Mouse (Mus musculus) heart, adult 2 months (tissue): ENCODE data around the gene Tiam2. TPM values are rescaled to one million over a fixed set of nuclear protein-coding genes. Genes with fewer than 3 reads are reported as not detected.
"Not testable (repeated sequence)": the region's sequence is repeated elsewhere in the genome, so short reads cannot be mapped to it uniquely, and the experiment has no call there.

Source experiments
- DNase-seq, 2 experiments: peaks; one replicate each; pipeline ENCODE4 v3.0.0; 2021
- H3K27ac ChIP-seq: fragments of 200-600 bp; 2 replicates; pipeline ENCODE4 v1.8.1; 2022
- H3K27me3 ChIP-seq: fragments of 200-500 bp; 2 replicates; pipeline ENCODE4 v1.6.1; 2012; ENCODE audit warnings: mild to moderate bottlenecking, low read length, inconsistent platforms, mixed read lengths; ENCODE audit not compliant: control insufficient read depth, insufficient read depth
- H3K36me3 ChIP-seq: fragments of 200-500 bp; 2 replicates; pipeline ENCODE4 v1.6.1; 2012; ENCODE audit warnings: low read length, inconsistent platforms; ENCODE audit not compliant: control insufficient read depth, insufficient read depth
- H3K4me1 ChIP-seq: fragments of 200-500 bp; 2 replicates; pipeline ENCODE4 v1.6.1; 2011; ENCODE audit warnings: low read length; ENCODE audit not compliant: control insufficient read depth, insufficient read depth
- H3K4me3 ChIP-seq: fragments of 200-600 bp; 2 replicates; pipeline ENCODE4 v1.8.1; 2022
- H3K79me2 ChIP-seq: fragments of 200-500 bp; replicated peaks from 2 replicates; pipeline ENCODE4 v1.6.1; 2012; ENCODE audit warnings: mild to moderate bottlenecking, inconsistent platforms, low read length, moderate library complexity, mixed read lengths; ENCODE audit not compliant: control insufficient read depth, insufficient read depth
- H3K9ac ChIP-seq: fragments of 200-500 bp; 2 replicates; pipeline ENCODE4 v1.6.1; 2012; ENCODE audit warnings: low read depth, mild to moderate bottlenecking, control low read depth, inconsistent platforms, low read length, mixed read lengths
- CTCF ChIP-seq: fragments of 200-600 bp; IDR thresholded peaks from 2 replicates; pipeline ENCODE4 v1.8.1; 2022; ENCODE audit warnings: antibody characterized with exemption, mild to moderate bottlenecking, moderate library complexity
- EP300 ChIP-seq: fragments of 200-500 bp; IDR thresholded peaks from 2 replicates; pipeline ENCODE4 v1.6.1; 2011; ENCODE audit warnings: low read depth, low read length, control low read depth; ENCODE audit not compliant: insufficient read depth
- POLR2A ChIP-seq: fragments of 200-500 bp; IDR thresholded peaks from 2 replicates; pipeline ENCODE4 v1.6.1; 2011; ENCODE audit warnings: mild to moderate bottlenecking, low read depth, low read length, control low read depth; ENCODE audit not compliant: insufficient read depth
- WGBS: fragments of 180-500 bp; shearing (Covaris S2); methylation state at CpG from one replicate; pipeline ENCODE4 v1.1.7; 2018; 5-methylcytosine and 5-hydroxymethylcytosine counted together
- intact Hi-C: fragments of 180-260 bp; cut with DNase I; formaldehyde crosslinking; loops from one replicate; pipeline ENCODE4 v1.15.1; 2025
- polyA plus RNA-seq: library from polyadenylated mRNA; depleted of rRNA; stranded (reverse); fragments of >200 nt; gene quantifications from 2 replicates; pipeline ENCODE4 v1.2.3, GENCODE M21; 2012
- total RNA-seq, 2 experiments: library from RNA; stranded (reverse); gene quantifications; 2 replicates each; pipeline ENCODE4 v1.2.3; 2021

Tiam2 gene
- total and polyA plus RNA-seq, 3 experiments, result 1.1 to 2.7 (median 2.3) TPM

DNA sequence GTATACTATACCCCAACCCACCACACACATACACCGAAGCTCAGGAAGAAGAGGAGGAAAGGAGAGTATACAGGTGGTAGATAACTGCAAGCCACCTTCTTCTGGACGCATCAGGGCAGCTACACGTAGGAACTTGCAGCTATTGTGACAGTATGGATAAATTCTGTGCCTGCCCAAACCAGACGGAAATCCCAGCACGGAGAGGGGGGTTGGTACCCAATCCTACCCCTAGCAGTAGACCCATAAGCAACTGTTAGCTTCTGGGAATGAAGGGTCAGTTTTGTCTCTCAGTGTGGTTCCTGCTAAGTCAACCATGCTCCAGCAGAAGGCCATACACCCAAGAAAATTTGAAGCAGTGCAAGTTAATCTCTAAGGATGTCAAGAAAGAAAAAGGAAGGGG is 23.0 kb downstream of the Tiam2 start:
- no peaks in the 10 kb centered on the region for H3K79me2 ChIP-seq
- 85% methylated on average over 5 of the region's 5 CpGs for WGBS
- H3K4me1 ChIP-seq, result no peaks in the 10 kb centered on the region
- intact Hi-C loops, result loop anchor here (5.0 kb wide), 1 partner anchor 62 kb away; no protein-coding TSS in a partner anchor
- TF ChIP-seq CTCF, result no peak
- TF ChIP-seq EP300, result no peak
- no peak for TF ChIP-seq POLR2A
- H3K4me3 ChIP-seq, result no peak overlapping the region
- H3K36me3 ChIP-seq, result no peaks in the 10 kb centered on the region
- no peak overlapping the region for H3K27ac ChIP-seq
- no peaks in the 10 kb centered on the region for H3K27me3 ChIP-seq
- H3K9ac ChIP-seq, result no peak overlapping the region
- DNase-seq, result no peak

DNA sequence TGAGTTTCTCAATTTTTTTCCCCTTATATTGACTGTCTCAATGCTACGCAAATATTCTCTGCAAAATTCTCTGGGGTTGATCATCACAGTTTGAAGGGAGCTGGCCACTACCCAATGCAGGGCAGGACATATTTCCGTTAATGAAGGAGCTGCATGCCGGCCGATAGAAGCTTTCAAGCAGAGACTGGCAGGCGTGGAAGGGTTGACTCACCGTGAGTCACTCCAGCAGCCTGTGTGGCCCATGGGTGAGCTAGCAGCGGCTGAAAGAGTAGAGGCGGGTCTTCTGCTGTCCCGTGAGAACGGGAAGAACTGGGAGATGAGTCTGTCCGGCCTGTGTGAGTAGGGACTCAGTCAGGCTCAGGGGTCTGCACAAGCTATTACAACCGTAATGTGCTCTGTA is 23.6 kb downstream of the Tiam2 start:
- no peaks in the 10 kb centered on the region for H3K27me3 ChIP-seq
- no peaks in the 10 kb centered on the region for H3K79me2 ChIP-seq
- H3K9ac ChIP-seq, result no peak overlapping the region
- no peaks in the 10 kb centered on the region for H3K4me1 ChIP-seq
- H3K4me3 ChIP-seq, result no peak overlapping the region
- peak in 1 of 2 experiments; percentile 26 for DNase-seq
- no peak overlapping the region for H3K27ac ChIP-seq
- WGBS, result 40% methylated on average over 12 of the region's 12 CpGs
- no peaks in the 10 kb centered on the region for H3K36me3 ChIP-seq
- intact Hi-C loops, result loop anchor here (5.0 kb wide), 2 partner anchors 63 to 78 kb away; no protein-coding TSS in a partner anchor
- TF ChIP-seq POLR2A (no peak), CTCF (no peak), EP300 (no peak)

DNA sequence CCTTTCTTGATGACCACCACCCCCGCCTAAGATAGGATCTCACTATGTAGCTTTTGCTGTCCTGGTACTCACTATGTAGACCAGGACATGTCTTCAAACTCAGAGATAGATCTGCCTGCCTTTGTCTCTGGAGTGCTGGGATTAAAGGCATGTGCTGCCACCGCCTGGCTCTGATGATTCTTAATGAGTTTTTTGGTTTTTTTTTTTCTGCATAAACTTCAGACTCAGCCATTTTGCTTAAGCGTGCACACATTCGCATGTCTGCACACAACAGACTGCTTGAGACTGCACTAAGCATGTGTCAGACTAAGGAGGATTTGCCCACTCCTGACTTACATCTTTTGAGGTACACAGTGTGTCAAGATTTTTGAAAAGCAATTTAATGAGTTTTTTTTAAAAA is 24.0 kb downstream of the Tiam2 start:
- Histone ChIP-seq H3K27ac (no peak overlapping the region), H3K4me1 (no peaks in the 10 kb centered on the region), H3K27me3 (no peaks in the 10 kb centered on the region), H3K79me2 (no peaks in the 10 kb centered on the region), H3K4me3 (no peak overlapping the region), H3K36me3 (no peaks in the 10 kb centered on the region), H3K9ac (no peak overlapping the region)
- 76% methylated on average over 4 of the region's 4 CpGs for WGBS
- DNase-seq, result no peak
- TF ChIP-seq EP300 (no peak), CTCF (peak; percentile 32; the same call in 1 of the 2 replicates), POLR2A (no peak)
- intact Hi-C loops, result loop anchor here (5.0 kb wide), 1 partner anchor 78 kb away; no protein-coding TSS in a partner anchor

DNA sequence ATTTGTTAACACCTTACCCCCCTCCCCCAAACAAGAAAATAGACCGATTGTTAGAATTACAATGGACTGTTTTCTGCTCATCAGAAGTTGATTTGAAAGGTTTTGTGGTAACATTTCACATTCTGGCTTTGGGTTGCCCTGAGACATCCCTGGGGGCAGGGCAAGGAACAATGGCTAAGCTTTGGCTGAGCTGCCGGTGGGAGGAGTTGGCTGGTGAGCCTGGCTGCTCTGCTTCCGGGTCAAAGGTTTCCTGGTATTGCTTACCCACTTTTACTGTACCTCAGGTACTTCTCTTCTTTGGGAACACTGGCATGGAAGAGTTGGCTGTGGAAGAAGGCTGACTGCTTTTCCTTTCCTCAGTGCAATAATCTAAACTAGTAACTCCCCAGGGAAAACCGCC is 25.3 kb downstream of the Tiam2 start:
- no peak for TF ChIP-seq CTCF
- no peak for TF ChIP-seq EP300
- TF ChIP-seq POLR2A, result no peak
- Histone ChIP-seq H3K4me1 (no peaks in the 10 kb centered on the region), H3K4me3 (no peak overlapping the region), H3K27me3 (no peaks in the 10 kb centered on the region), H3K36me3 (no peaks in the 10 kb centered on the region), H3K79me2 (no peaks in the 10 kb centered on the region), H3K9ac (no peak overlapping the region), H3K27ac (no peak overlapping the region)
- intact Hi-C loops, result loop anchor here (5.0 kb wide), 1 partner anchor 79 kb away; no protein-coding TSS in a partner anchor
- WGBS, result 49% methylated on average over 4 of the region's 4 CpGs
- DNase-seq, result peak in 1 of 2 experiments; percentile 22

DNA sequence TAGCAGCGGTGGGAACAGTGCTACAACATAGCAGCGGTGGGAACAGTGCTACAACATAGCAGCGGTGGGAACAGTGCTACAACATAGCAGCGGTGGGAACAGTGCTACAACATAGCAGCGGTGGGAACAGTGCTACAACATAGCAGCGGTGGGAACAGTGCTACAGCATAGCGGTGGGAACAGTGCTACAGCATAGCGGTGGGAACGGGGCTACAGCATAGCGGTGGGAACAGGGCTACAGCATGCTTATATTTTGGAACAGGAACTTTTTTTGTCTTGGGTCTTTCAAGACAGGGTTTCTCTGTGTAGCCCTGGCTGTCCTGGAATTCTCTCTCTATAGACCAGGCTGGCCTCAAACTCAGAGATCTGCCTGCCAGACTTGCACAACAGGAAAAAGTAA is 26.8 kb downstream of the Tiam2 start:
- H3K27me3 ChIP-seq, DNase-seq, H3K9ac ChIP-seq, H3K4me3 ChIP-seq, H3K27ac ChIP-seq, H3K4me1 ChIP-seq, H3K36me3 ChIP-seq, H3K79me2 ChIP-seq: not testable (repeated sequence)
- intact Hi-C loops, result loop anchor here (5.0 kb wide), 1 partner anchor 81 kb away; no protein-coding TSS in a partner anchor
- 96% methylated on average over 10 of the region's 10 CpGs for WGBS

DNA sequence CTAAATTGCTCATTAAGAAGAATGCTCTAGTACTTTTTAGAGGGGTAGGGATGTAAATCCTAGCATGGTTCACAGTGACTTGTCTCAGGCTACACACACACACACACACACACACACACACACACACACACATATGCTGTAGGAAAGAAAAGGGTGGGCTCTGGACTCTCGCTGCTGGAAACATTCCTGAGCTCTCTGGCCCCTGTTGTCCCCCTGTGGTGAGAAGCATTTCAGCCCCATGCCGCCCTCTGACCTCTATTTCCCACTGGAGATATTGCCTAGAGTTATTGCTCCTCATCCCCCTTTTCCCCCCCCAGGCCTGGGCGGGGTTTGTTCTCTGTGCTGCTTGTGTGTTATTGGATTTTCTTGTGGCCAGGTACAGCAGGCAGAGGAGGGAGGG is 28.5 kb downstream of the Tiam2 start:
- intact Hi-C loops, result loop anchor here (5.0 kb wide), 1 partner anchor 83 kb away; no protein-coding TSS in a partner anchor
- Histone ChIP-seq H3K4me3 (no peak overlapping the region), H3K9ac (no peak overlapping the region), H3K36me3 (no peaks in the 10 kb centered on the region), H3K4me1 (no peaks in the 10 kb centered on the region), H3K27ac (no peak overlapping the region), H3K27me3 (no peaks in the 10 kb centered on the region), H3K79me2 (no peaks in the 10 kb centered on the region)
- 60% methylated on average over 3 of the region's 3 CpGs for WGBS
- no peak for TF ChIP-seq EP300
- no peak for DNase-seq
